Mouse (Mus musculus): ENCODE results near the gene Tmem89. TPM values are rescaled to one million over a fixed set of nuclear protein-coding genes. Genes with fewer than 3 reads are reported as not detected.
A peak's percentile ranks its signal among the peaks of the same experiment; 100 is the strongest.

The Tmem89 gene
- polyA plus RNA-seq (2015; fragmentation: Nextera tagmentation; extraction: Ambion mirVana), result not detected in 2 replicates

- no peak for ATAC-seq (ENCODE audit: insufficient read depth)
- Histone ChIP-seq H3K36me3 (replicated peaks) (no peaks in the 10 kb centered on the region), H3K4me1 (replicated peaks) (no peaks in the 10 kb centered on the region), H3K27ac (replicated peaks) (no peak within 1 kb of the TSS), H3K4me3 (replicated peaks) (no peak within 1 kb of the TSS), H3K4me2 (no peak within 1 kb of the TSS), H3K27me3 (no peaks in the 10 kb centered on the region), H3K9me3 (replicated peaks) (no peaks in the 10 kb centered on the region), H3K9ac (no peak within 1 kb of the TSS)
- WGBS (ENCODE audit: insufficient replicate concordance), result 61% methylated on average over 6 of the region's 6 CpGs
These were observed at the start of gene Tmem89 for GRCm38 (mm10) chr9:108914491-108914890. Tmem89 (plus strand) TSS chr9:108914619.

DNA sequence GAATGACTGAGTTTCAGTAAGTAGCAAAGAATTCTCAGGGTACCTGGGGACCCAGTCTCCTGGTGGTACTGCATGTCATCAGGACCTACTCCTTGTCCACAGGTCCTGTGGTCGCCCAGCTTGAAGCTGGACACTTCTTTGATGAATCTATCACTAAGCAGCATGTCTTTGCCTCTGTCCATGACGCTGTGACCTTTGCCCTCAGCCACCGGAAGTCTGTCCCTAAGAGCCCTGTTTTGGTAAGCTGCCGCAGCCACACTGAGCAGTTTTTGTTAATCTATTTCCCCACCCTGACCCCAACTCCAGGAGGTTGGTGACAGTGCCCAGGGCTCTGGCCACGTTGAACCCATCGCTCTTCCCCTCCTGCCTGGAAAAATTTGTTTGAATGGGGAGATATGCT, 2.1 kb upstream of the Tmem89 start:
- Histone ChIP-seq H3K4me2 (no peak overlapping the region), H3K27me3 (no peaks in the 10 kb centered on the region), H3K4me3 (replicated peaks) (no peak overlapping the region), H3K9me3 (replicated peaks) (no peaks in the 10 kb centered on the region), H3K27ac (replicated peaks) (no peak overlapping the region), H3K4me1 (replicated peaks) (no peaks in the 10 kb centered on the region), H3K9ac (no peak overlapping the region), H3K36me3 (replicated peaks) (no peaks in the 10 kb centered on the region)
- WGBS (ENCODE audit: insufficient replicate concordance), result 51% methylated on average over 6 of the region's 6 CpGs
- no peak for ATAC-seq (ENCODE audit: insufficient read depth)

- no peak overlapping the region for H3K9ac ChIP-seq
- no peak overlapping the region for H3K4me3 ChIP-seq (replicated peaks)
- H3K36me3 ChIP-seq (replicated peaks), result no peaks in the 10 kb centered on the region
- no peaks in the 10 kb centered on the region for H3K27me3 ChIP-seq
- no peak for ATAC-seq (ENCODE audit: insufficient read depth)
- no peak overlapping the region for H3K4me2 ChIP-seq
- no peak overlapping the region for H3K27ac ChIP-seq (replicated peaks)
- H3K9me3 ChIP-seq (replicated peaks), result no peaks in the 10 kb centered on the region
- H3K4me1 ChIP-seq (replicated peaks), result no peaks in the 10 kb centered on the region
- 74% methylated on average over 7 of the region's 7 CpGs for WGBS (ENCODE audit: insufficient replicate concordance)
These were observed 1.3 kb upstream of the Tmem89 start for GRCm38 (mm10) chr9:108913161-108913560.

- Histone ChIP-seq H3K27me3 (no peaks in the 10 kb centered on the region), H3K9me3 (replicated peaks) (no peaks in the 10 kb centered on the region), H3K36me3 (replicated peaks) (no peaks in the 10 kb centered on the region), H3K4me1 (replicated peaks) (no peaks in the 10 kb centered on the region), H3K4me2 (no peak overlapping the region), H3K9ac (no peak overlapping the region), H3K27ac (replicated peaks) (no peak overlapping the region), H3K4me3 (replicated peaks) (no peak overlapping the region)
- ATAC-seq (ENCODE audit: insufficient read depth), result no peak
- 64% methylated on average over 10 of the region's 10 CpGs for WGBS (ENCODE audit: insufficient replicate concordance)
These were observed 798 bp upstream of the Tmem89 start for GRCm38 (mm10) chr9:108913621-108914020.

DNA sequence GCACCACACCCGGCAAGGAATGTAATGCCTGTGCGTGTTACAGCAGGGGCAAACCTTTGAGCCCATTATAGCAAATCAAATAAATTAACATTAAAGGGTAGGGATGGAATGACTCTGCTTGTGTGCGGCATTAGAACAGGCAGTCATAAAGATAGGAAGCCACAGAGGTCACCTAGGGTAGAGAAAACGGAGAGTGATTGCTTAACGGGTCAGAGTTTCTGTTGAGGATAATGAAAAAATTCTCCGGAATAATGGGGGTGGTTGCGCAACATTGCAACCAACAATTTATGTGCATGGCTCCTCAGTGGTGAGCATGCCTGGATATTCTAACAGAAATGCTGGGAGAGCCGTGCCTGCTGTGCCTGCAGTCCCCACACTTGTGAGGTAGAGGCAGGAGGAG, 11.5 kb downstream of the Tmem89 start:
- ATAC-seq (ENCODE audit: insufficient read depth), result no peak
- H3K9me3 ChIP-seq (replicated peaks), result no peaks in the 10 kb centered on the region
- WGBS (ENCODE audit: insufficient replicate concordance), result 54% methylated on average over 8 of the region's 8 CpGs
- H3K4me2 ChIP-seq, result no peak overlapping the region
- H3K27ac ChIP-seq (replicated peaks), result no peak overlapping the region
- H3K4me1 ChIP-seq (replicated peaks), result no peaks in the 10 kb centered on the region
- no peak overlapping the region for H3K9ac ChIP-seq
- no peaks in the 10 kb centered on the region for H3K36me3 ChIP-seq (replicated peaks)
- H3K4me3 ChIP-seq (replicated peaks), result no peak overlapping the region
- no peaks in the 10 kb centered on the region; the same call in 1 of the 2 replicates for H3K27me3 ChIP-seq

DNA sequence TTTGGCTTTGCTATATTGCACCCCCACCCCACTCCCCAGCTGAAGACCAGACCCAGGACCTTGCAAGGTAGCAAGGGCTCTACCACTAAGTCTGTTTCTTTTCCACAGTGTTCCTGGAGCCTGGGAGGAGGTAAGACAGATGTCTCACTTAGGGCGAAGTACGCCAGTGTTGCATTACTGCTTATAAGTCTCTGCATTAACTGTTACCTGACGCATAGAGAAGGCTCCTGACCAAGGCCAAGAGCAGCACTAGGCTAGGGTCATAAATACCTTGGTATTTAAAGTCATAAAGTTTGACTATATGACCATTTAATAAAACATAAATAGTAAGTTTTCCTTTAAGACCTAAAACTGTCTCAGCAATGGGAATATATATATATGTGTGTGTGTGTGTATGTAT, 14.0 kb downstream of the Tmem89 start:
- ATAC-seq (ENCODE audit: insufficient read depth), result no peak

GRCm38 (mm10) chr9:108935991-108936390, 21.6 kb downstream of the Tmem89 start:
- no peak for ATAC-seq (ENCODE audit: insufficient read depth)
- 10% methylated on average over 3 of the region's 3 CpGs for WGBS (ENCODE audit: insufficient replicate concordance)
- Histone ChIP-seq H3K27ac (replicated peaks) (no peak overlapping the region; the same call in 1 of the 2 replicates), H3K27me3 (no peaks in the 10 kb centered on the region), H3K9me3 (replicated peaks) (no peaks in the 10 kb centered on the region), H3K9ac (no peak overlapping the region), H3K4me2 (peak overlapping the region; percentile 51), H3K4me1 (replicated peaks) (peaks cover 22% of the 10 kb centered on the region), H3K4me3 (replicated peaks) (peak overlapping the region; percentile 93), H3K36me3 (replicated peaks) (peaks cover 33% of the 10 kb centered on the region)

More for the DNA sequence above, 14.0 kb downstream of the Tmem89 start:
- Histone ChIP-seq H3K9ac (no peak overlapping the region), H3K9me3 (replicated peaks) (no peaks in the 10 kb centered on the region), H3K27ac (replicated peaks) (no peak overlapping the region), H3K4me3 (replicated peaks) (no peak overlapping the region), H3K4me1 (replicated peaks) (no peaks in the 10 kb centered on the region), H3K4me2 (no peak overlapping the region), H3K27me3 (no peaks in the 10 kb centered on the region), H3K36me3 (replicated peaks) (no peaks in the 10 kb centered on the region)
- WGBS (ENCODE audit: insufficient replicate concordance), result 76% methylated on average over 3 of the region's 3 CpGs

DNA sequence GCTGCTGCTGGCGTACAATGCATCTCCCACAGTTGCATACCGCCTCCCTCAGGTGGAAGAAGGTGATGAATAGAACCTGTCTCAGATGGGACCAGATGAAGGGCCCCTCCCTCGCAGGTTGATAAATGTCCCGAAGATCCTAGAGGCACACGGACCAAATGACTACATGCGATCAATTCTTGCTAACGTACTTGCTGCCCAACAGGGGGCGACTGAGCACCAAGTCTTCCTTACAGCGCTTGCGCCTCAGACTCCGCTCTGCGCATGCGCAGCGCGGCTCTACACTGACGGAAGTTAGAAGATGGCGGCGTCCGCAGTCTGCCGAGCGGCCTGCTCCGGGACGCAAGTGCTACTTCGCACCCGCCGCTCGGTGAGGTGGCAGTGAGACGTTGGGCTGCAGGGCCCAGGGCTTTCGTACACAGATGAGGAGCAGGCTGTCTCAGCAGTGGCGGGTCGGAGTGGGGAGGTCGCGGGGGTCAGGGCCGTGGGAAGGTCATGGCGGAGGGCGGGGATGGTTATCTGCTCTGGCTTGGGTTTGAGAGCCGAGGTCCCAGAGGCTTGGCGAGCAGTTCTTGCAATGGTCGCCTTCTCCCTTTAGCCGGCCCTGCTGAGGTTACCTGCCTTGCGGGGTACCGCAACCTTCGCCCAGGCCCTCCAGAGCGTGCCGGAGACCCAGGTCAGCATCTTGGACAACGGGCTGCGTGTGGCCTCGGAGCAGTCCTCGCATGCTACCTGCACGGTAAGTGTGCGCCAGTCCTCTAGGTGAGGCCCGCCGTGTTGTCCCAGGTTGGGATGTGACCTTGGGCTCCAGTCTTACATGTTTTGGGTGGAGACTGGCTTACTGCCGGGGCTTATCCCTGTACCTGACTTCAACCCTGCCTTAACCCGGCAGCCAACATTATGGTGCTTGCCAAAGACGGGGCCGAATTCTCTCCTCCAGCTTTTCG, 22.3 kb downstream of the Tmem89 start, which contains the start of gene Uqcrc1:
Uqcrc1 (plus strand) TSS at position 216 of the 947 bp plus-strand sequence.
- peak within 1 kb of the TSS; percentile 79 for H3K4me2 ChIP-seq
- ATAC-seq (ENCODE audit: insufficient read depth), result peak; percentile 88
- H3K4me3 ChIP-seq (replicated peaks), result peak within 1 kb of the TSS; percentile 93
- H3K4me1 ChIP-seq (replicated peaks), result peaks cover 22% of the 10 kb centered on the region
- no peaks in the 10 kb centered on the region for H3K9me3 ChIP-seq (replicated peaks)
- peak within 1 kb of the TSS; percentile 92 for H3K9ac ChIP-seq
- H3K27ac ChIP-seq (replicated peaks), result peak within 1 kb of the TSS; percentile 69
- no peaks in the 10 kb centered on the region for H3K27me3 ChIP-seq
- WGBS (ENCODE audit: insufficient replicate concordance), result under 1% methylated on average over 58 of the region's 58 CpGs
- peaks cover 39% of the 10 kb centered on the region for H3K36me3 ChIP-seq (replicated peaks)

GRCm38 (mm10) chr9:108945111-108945510, 30.7 kb downstream of the Tmem89 start:
- Histone ChIP-seq H3K27ac (replicated peaks) (no peak overlapping the region), H3K9me3 (replicated peaks) (no peaks in the 10 kb centered on the region), H3K9ac (no peak overlapping the region), H3K4me2 (no peak overlapping the region), H3K36me3 (replicated peaks) (peaks cover 94% of the 10 kb centered on the region), H3K27me3 (no peaks in the 10 kb centered on the region), H3K4me1 (replicated peaks) (peaks cover 10% of the 10 kb centered on the region; the same call in 1 of the 2 replicates), H3K4me3 (replicated peaks) (no peak overlapping the region)
- no peak for ATAC-seq (ENCODE audit: insufficient read depth)
- WGBS (ENCODE audit: insufficient replicate concordance), result 72% methylated on average over 9 of the region's 9 CpGs

GRCm38 (mm10) chr9:108945608-108946007, 31.2 kb downstream of the Tmem89 start:
- Histone ChIP-seq H3K9me3 (replicated peaks) (no peaks in the 10 kb centered on the region), H3K36me3 (replicated peaks) (peaks cover 93% of the 10 kb centered on the region), H3K27me3 (no peaks in the 10 kb centered on the region), H3K4me2 (no peak overlapping the region), H3K4me1 (replicated peaks) (peaks cover 8% of the 10 kb centered on the region; the same call in 1 of the 2 replicates), H3K9ac (no peak overlapping the region), H3K27ac (replicated peaks) (no peak overlapping the region), H3K4me3 (replicated peaks) (no peak overlapping the region)
- peak; percentile 45 for ATAC-seq (ENCODE audit: insufficient read depth)
- WGBS (ENCODE audit: insufficient replicate concordance), result 34% methylated on average over 5 of the region's 5 CpGs

DNA sequence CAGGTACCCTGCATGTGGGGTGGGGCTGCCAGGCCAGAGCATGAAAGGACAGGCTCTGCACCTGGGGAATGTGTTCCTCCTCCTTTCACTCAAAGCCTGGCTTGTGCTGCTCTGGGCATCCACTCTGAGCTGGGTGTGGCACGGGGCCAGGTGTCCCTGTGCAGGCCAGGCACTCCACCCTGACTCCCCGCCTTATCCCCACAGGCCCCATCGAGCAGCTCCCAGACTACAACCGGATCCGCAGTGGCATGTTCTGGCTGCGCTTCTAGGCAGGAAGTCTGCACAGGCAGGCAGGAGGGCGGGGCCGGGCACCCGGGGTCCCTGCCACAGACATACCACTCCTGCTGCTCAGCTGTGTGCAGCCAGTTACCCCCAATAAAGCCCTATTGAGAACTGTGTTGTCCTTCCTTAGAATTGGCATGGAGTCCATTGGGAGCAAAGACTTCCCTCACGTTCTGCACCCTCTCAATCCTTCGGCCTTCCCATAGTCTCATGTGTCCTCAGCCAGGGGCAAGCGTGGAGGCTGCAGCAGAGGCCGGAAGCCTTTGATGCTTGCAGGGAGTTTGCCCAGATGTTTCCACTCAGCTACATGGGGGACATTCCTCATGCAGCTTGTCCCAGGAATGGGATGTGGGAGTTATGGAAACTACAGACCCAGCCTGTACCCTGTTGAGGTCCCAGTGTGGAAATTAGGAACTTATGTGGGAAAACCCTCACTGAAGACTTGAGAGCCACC, 35.0 kb downstream of the Tmem89 start:
- Histone ChIP-seq H3K4me3 (replicated peaks) (no peak overlapping the region), H3K9me3 (replicated peaks) (no peaks in the 10 kb centered on the region), H3K36me3 (replicated peaks) (peaks cover 61% of the 10 kb centered on the region), H3K4me1 (replicated peaks) (peaks cover 7% of the 10 kb centered on the region; the same call in 1 of the 2 replicates), H3K9ac (no peak overlapping the region), H3K27ac (replicated peaks) (no peak overlapping the region), H3K27me3 (peaks cover 26% of the 10 kb centered on the region), H3K4me2 (no peak overlapping the region)
- no peak for ATAC-seq (ENCODE audit: insufficient read depth)
- WGBS (ENCODE audit: insufficient replicate concordance), result 79% methylated on average over 13 of the region's 13 CpGs
